Mouse (Mus musculus): ENCODE data around the gene Mapk1ip1l. TPM values are rescaled to one million over a fixed set of nuclear protein-coding genes. Genes with fewer than 3 reads are reported as not detected.

Gene Mapk1ip1l
- total RNA-seq (2023): 100 to 1,000 TPM in 1 of 2 experiments, 10 to 100 TPM in 1; 99.8 to 111 TPM

DNA sequence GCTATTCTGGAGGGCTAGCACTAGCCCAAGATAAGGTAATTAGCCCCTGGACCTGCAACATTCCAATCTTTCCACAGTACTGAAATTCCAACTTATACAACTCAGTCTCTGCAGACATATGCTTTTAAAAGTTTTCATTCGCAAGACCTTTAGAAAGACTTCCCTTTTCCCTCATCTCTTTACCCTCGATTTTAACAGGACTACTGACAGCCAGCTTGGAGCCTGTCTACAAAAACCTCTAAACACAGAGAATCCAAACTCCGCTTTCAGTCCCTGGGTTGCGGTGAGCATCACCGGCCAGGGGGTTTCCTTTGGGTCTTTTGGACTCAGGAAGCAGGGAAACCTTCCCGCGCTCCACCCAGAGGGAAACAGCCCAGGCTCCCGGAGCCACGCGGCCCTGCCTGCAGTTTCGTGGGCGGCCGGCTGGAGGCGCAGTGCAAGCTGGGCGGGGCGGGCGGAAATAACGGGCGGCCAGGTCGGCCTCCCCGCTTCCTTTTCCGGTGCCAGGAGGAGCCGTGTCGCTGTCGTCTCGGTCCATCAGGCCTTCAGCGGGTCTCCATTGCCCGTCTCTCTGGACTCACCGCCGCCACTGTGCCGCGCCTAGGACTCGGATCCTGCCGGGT lies at the start of gene Mapk1ip1l:
TSS of gene Mapk1ip1l (plus strand) at position 482 of the 623 bp plus-strand sequence.

DNA sequence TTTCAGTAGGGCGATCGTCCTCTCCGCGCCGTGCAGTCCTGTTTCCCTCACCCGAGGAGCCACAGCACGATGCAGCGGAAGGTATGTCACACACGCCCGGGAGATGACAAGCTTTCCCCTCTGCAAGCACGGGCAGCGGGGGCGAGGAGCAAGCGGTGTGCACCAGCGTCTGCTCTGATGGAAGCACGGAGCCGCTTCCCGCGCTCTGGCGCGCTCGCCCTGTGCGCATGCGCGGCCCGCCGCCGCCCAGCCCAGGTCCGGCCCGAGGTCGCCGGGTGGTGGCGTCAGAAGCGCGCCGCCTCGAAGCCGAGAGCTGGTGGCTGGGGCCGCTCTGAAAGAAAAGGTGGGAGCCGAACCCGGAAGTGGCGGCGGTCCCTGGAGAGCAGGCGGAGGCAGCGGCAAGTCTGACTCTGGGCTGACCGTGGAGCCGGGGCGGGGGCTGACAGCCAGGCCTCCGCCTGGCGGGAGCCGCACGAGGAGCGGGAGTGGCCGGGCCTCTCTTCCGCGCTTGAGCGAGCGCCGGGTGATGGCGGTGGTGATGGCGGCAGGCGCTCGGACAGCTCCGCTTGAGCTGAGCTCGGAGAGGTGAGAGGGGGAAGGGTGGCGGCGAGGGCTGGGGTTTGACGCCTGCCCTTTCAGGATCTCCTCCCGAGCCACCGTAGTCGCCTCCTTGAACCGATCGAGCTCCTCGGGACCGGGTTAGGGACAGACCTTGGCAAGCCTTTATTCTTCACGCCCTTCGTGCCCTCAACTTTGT lies 21.3 kb upstream of the Mapk1ip1l start, which contains the start of the genes Wdhd1 and Socs4:
TSS of gene Wdhd1 (minus strand) at position 221 of the 757 bp plus-strand sequence.
TSS of gene Socs4 (plus strand) at position 295 of the 757 bp plus-strand sequence.

DNA sequence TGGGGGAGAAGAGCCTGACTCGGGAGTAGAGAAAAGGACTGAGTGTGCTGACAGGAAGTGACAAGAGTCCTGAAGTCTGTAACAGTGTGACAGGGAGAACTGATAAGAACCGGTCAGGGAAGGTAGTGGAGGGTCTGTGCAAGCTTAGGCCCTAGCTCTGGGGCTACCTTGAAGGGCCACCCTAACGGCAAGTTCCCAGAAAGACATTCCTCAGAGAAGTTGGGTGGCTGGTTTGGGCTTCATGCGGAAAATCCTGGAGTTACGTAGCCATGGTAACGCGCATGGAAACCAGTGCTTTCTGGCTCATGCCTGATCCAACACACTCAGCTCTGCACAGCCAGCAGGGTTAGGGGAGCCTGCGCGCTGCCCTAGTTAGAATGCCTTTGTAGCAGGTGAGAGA lies 69.4 kb downstream of the Mapk1ip1l start, which contains the start of gene Lgals3:
TSS of gene Lgals3 (plus strand) at position 291 of the 400 bp plus-strand sequence.

Other genes starting within 250 kb of the Mapk1ip1l start
- 10 to 100 TPM in 1 of 2 experiments, 1 to 10 TPM in 1; 9.9 to 10.8 TPM for gene Gch1, start 108.9 kb upstream of the Mapk1ip1l start, total RNA-seq (2023)
- 10 to 100 TPM; 29.0 to 29.3 TPM for gene Wdhd1, start 21.4 kb upstream of the Mapk1ip1l start, total RNA-seq (2023)
- gene Socs4, start 21.3 kb upstream of the Mapk1ip1l start, total RNA-seq (2023): 10 to 100 TPM; 12.9 to 14.7 TPM
- gene Lgals3, start 69.5 kb downstream of the Mapk1ip1l start, total RNA-seq (2023): 100 to 1,000 TPM; 473 to 600 TPM
- 10 to 100 TPM; 45.8 to 52.2 TPM for gene Dlgap5, start 120.1 kb downstream of the Mapk1ip1l start, total RNA-seq (2023)
- 10 to 100 TPM; 35.0 to 35.7 TPM for gene Fbxo34, start 152.2 kb downstream of the Mapk1ip1l start, total RNA-seq (2023)